In genomic region chr11:56262726-56263125, GRCm38 (mm10) we compare ENCODE assay signal across 15 mouse cellular contexts.
DNase-seq lines count a peak whose midpoint lies in the region; TF ChIP-seq lines count a peak whose summit lies in the region.
"Had no signal": no experiment of that assay in that cellular context is flagged by ENCODE, and none has a peak within 500 bp of the region (broad histone marks: within the 10 kb centered on the region; RNA-seq: fewer than 3 reads in every experiment).

No protein-coding gene starts in this region.

- 92% methylated on average over 10 of the region's 10 CpGs for WGBS in kidney, adult 2 months

- no peak overlapping the region for H3K27ac ChIP-seq in kidney, adult 2 months (ENCODE audit: insufficient read depth, low read depth, low read length)
- H3K27ac ChIP-seq: embryonic facial prominence, embryonic 10.5 days; embryonic facial prominence, embryonic 12.5 days; forebrain, embryonic 13.5 days; forebrain, embryonic 15.5 days had no signal

- peak; percentile 58 for DNase-seq in cerebellum, postnatal 14 days
- DNase-seq in cerebellum, adult 8-10 months = no peak
- peak; percentile 4 for DNase-seq in kidney, postnatal 10 days
- DNase-seq in kidney, adult 2 months = no peak
- peak; percentile 19 for DNase-seq in brain, embryonic 14.5 days (ENCODE audit: low read depth)
- DNase-seq in thymus, postnatal 0 days (ENCODE audit: low spot score) = no peak
- DNase-seq: adrenal gland, postnatal 10 days; adrenal gland, postnatal 25 days; cerebellum, adult 18-20 months; cerebellum, adult 9-11 months; forebrain, postnatal 0 days had no signal

- no peaks in the 10 kb centered on the region for H3K4me1 ChIP-seq in kidney, adult 2 months (ENCODE audit: control insufficient read depth, insufficient read depth, low read length)
- H3K4me1 ChIP-seq: embryonic facial prominence, embryonic 10.5 days; embryonic facial prominence, embryonic 12.5 days; forebrain, embryonic 13.5 days; forebrain, embryonic 15.5 days had no signal

- no peak overlapping the region for H3K4me3 ChIP-seq in kidney, adult 2 months (ENCODE audit: insufficient read depth, low read depth, low read length)
- H3K4me3 ChIP-seq: embryonic facial prominence, embryonic 10.5 days; embryonic facial prominence, embryonic 12.5 days; forebrain, embryonic 13.5 days; forebrain, embryonic 15.5 days had no signal

- TF ChIP-seq CTCF in kidney, adult 2 months (conservative IDR thresholded peaks at IDR 0.05; ENCODE audit: insufficient read depth, insufficient read length, low read depth, low read length) = no peak
- TF ChIP-seq CTCF in brain, embryonic 14.5 days (IDR thresholded peaks at IDR 0.05; ENCODE audit: borderline replicate concordance, extremely low read depth, insufficient read depth, insufficient read length) = no peak

- no peaks in the 10 kb centered on the region for H3K27me3 ChIP-seq in kidney, adult 2 months (replicated peaks; ENCODE audit: control insufficient read depth, insufficient read depth, low read length)
- H3K27me3 ChIP-seq: embryonic facial prominence, embryonic 12.5 days; forebrain, embryonic 13.5 days; forebrain, embryonic 15.5 days had no signal

- no peak for TF ChIP-seq POLR2A in kidney, adult 2 months (IDR thresholded peaks at IDR 0.05; ENCODE audit: low read depth, low read length)
- TF ChIP-seq POLR2A in brain, embryonic 14.5 days (IDR thresholded peaks at IDR 0.05; ENCODE audit: borderline replicate concordance, extremely low read depth, insufficient read depth, insufficient read length, poor library complexity, severe bottlenecking) = no peak

- H3K36me3 ChIP-seq in kidney, adult 2 months (ENCODE audit: control insufficient read depth, insufficient read depth, low read length) = no peaks in the 10 kb centered on the region
- H3K36me3 ChIP-seq: embryonic facial prominence, embryonic 10.5 days; embryonic facial prominence, embryonic 12.5 days; forebrain, embryonic 15.5 days had no signal

Comparison
In these comparisons a context has a peak if more than half of its experiments do, and no peak if none do; other contexts are left out.
1. DNase-seq: peak in cerebellum, postnatal 14 days (2 of 2), kidney, postnatal 10 days (single experiment) and brain, embryonic 14.5 days (single experiment); none in cerebellum, adult 8-10 months (single experiment), kidney, adult 2 months (single experiment) and thymus, postnatal 0 days (single experiment).